Mouse (Mus musculus) lung, embryonic 14.5 days (tissue): ENCODE measurements at regions not wholly inside any gene's neighbourhood (a gene's known extent, or its start where the extent isn't known, plus 50 kb on each side); places are given as distances from the start of the nearest gene placed in this dataset.

Experiments used
- ATAC-seq: fragments of 200-750 bp; cut with Nextera tagmentation; 2 replicates; pipeline ENCODE4 v1.8.0; 2017; ENCODE audit warnings: mild to moderate bottlenecking, moderate TSS enrichment, moderate library complexity; ENCODE audit not compliant: insufficient read depth
- DNase-seq: peaks from one replicate; pipeline ENCODE4 v3.0.0-alpha.2; 2015
- H3K27ac ChIP-seq: fragments of 300-500 bp; sonication (generic); 2 replicates; pipeline ENCODE4 v1.5.1; 2014; ENCODE audit warnings: low read depth, mild to moderate bottlenecking, moderate library complexity
- H3K27me3 ChIP-seq: fragments of 300-500 bp; sonication (generic); 2 replicates; pipeline ENCODE4 v1.6.1; 2014; ENCODE audit warnings: low read length, control low read depth; ENCODE audit not compliant: insufficient read depth
- H3K36me3 ChIP-seq: fragments of 300-500 bp; sonication (generic); 2 replicates; pipeline ENCODE4 v1.6.1; 2014; ENCODE audit warnings: control low read depth; ENCODE audit not compliant: insufficient read depth
- H3K4me1 ChIP-seq: fragments of 300-500 bp; sonication (generic); 2 replicates; pipeline ENCODE4 v1.6.1; 2014; ENCODE audit warnings: antibody characterized with exemption, control low read depth; ENCODE audit not compliant: insufficient read depth
- H3K4me2 ChIP-seq: fragments of 300-500 bp; sonication (generic); 2 replicates; pipeline ENCODE4 v1.6.1; 2014; ENCODE audit warnings: mild to moderate bottlenecking
- H3K4me3 ChIP-seq: fragments of 300-500 bp; sonication (generic); 2 replicates; pipeline ENCODE4 v1.5.1; 2014; ENCODE audit warnings: low read depth, low read length
- H3K9ac ChIP-seq: fragments of 300-500 bp; sonication (generic); 2 replicates; pipeline ENCODE4 v1.6.1; 2014
- H3K9me3 ChIP-seq: fragments of 300-500 bp; sonication (generic); 2 replicates; pipeline ENCODE4 v1.6.1; 2016; ENCODE audit warnings: low read depth, low read length, control low read depth
- CTCF ChIP-seq: IDR thresholded peaks from 2 replicates; pipeline ENCODE4 v1.5.1; 2016; ENCODE audit warnings: antibody characterized with exemption, low read depth
- WGBS: fragments of 180-500 bp; shearing (Covaris S2); extraction: QIAGEN DNeasy Blood & Tissue Kit; methylation state at CpG from one replicate; pipeline ENCODE4 v1.1.7; 2014; 5-methylcytosine and 5-hydroxymethylcytosine counted together

DNA sequence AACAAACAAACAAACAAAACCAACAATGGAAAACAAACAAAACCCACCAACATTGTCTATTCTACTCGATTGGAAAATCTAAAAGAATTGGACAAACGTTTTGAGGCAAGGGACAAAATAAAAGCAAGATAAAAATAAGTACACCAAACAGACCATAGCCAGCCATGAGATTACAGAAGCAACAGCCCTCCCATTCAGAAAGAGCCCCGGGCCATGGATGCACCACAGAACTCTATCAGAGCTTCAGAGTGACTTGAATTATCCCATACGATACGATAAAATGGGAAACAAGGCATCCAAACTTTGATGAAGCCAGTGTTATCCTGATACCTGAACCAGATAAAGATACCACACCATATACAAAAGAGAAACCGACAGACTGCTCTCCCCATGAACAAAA, 68.7 kb downstream of the Npepl1 start:
- Histone ChIP-seq H3K27ac (no peak overlapping the region), H3K9me3 (no peaks in the 10 kb centered on the region), H3K36me3 (no peaks in the 10 kb centered on the region), H3K4me2 (no peak overlapping the region), H3K27me3 (no peaks in the 10 kb centered on the region), H3K4me3 (no peak overlapping the region), H3K4me1 (no peaks in the 10 kb centered on the region), H3K9ac (no peak overlapping the region)
- 79% methylated on average over 6 of the region's 6 CpGs for WGBS
- no peak for TF ChIP-seq CTCF
- no peak for DNase-seq
- ATAC-seq, result no peak

- ATAC-seq (no peak), DNase-seq (no peak)
- Histone ChIP-seq H3K4me2 (no peak overlapping the region), H3K9ac (no peak overlapping the region), H3K27me3 (no peaks in the 10 kb centered on the region), H3K4me1 (no peaks in the 10 kb centered on the region), H3K36me3 (no peaks in the 10 kb centered on the region), H3K9me3 (no peaks in the 10 kb centered on the region), H3K4me3 (no peak overlapping the region), H3K27ac (no peak overlapping the region)
- 57% methylated on average over 5 of the region's 5 CpGs for whole genome bisulfite sequencing
- TF ChIP-seq CTCF, result no peak
Measured at GRCm38 (mm10) chr2:174184797-174185196, 74.6 kb downstream of the Npepl1 start.

DNA sequence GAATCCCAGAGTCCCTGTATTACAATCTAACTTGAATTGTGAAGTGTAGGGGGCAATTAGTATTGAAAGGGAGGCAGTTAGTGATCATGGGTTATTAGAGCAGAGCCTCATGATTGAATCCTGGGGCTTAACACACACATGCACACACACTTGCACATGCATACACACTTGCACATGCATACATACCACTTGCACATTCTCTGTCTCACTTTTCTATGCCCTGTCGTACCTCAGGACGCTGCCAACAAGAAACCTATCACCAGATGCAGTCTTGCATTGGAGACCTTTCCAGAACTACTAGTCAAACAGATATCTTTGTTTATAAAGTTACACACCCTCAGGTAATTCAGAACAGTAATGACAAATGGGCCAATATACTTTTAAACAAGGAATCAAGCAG, 80.9 kb downstream of the Npepl1 start:
- TF ChIP-seq CTCF, result no peak
- DNase-seq, result no peak
- Histone ChIP-seq H3K4me2 (no peak overlapping the region), H3K9me3 (no peaks in the 10 kb centered on the region; the same call in 1 of the 2 replicates), H3K4me3 (no peak overlapping the region), H3K36me3 (no peaks in the 10 kb centered on the region), H3K27ac (no peak overlapping the region), H3K4me1 (no peaks in the 10 kb centered on the region), H3K27me3 (no peaks in the 10 kb centered on the region), H3K9ac (no peak overlapping the region)
- no peak for ATAC-seq
- 93% methylated on average over 2 of the region's 2 CpGs for WGBS

DNA sequence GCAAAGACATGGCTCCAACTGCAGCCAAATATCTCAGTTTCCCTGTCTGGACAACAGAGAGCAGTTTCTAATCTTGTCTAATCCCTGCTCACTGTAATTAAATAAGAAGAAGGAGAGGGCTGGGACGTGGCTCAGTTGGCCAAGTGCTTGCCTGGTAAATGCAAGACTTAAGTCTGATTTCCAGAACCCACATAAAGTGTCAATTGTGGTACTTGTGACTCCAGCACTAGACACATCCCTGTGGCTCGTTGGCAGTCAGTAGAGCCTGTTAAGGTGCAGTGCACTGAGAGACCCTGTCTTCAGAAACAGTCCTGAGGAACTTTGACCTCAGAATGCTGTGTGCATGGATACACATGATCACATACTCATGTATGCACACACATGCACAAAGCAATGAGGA, 81.4 kb downstream of the Npepl1 start:
- Histone ChIP-seq H3K4me3 (no peak overlapping the region), H3K27ac (no peak overlapping the region), H3K36me3 (no peaks in the 10 kb centered on the region), H3K4me1 (no peaks in the 10 kb centered on the region), H3K9ac (no peak overlapping the region), H3K9me3 (no peaks in the 10 kb centered on the region; the same call in 1 of the 2 replicates), H3K4me2 (no peak overlapping the region), H3K27me3 (no peaks in the 10 kb centered on the region)
- TF ChIP-seq CTCF, result no peak
- ATAC-seq (no peak), DNase-seq (no peak)
- 70% methylated on average over 2 of the region's 2 CpGs for WGBS

GRCm38 (mm10) chr2:174192026-174192425, 81.9 kb downstream of the Npepl1 start:
- H3K9ac ChIP-seq, result no peak overlapping the region
- H3K4me3 ChIP-seq, result no peak overlapping the region
- no peak overlapping the region for H3K27ac ChIP-seq
- no peaks in the 10 kb centered on the region for H3K36me3 ChIP-seq
- no peaks in the 10 kb centered on the region for H3K27me3 ChIP-seq
- TF ChIP-seq CTCF, result no peak
- H3K9me3 ChIP-seq, result no peaks in the 10 kb centered on the region; the same call in 1 of the 2 replicates
- DNase-seq (no peak), ATAC-seq (no peak)
- no peaks in the 10 kb centered on the region for H3K4me1 ChIP-seq
- WGBS, result 87% methylated on average over 5 of the region's 5 CpGs
- no peak overlapping the region for H3K4me2 ChIP-seq

DNA sequence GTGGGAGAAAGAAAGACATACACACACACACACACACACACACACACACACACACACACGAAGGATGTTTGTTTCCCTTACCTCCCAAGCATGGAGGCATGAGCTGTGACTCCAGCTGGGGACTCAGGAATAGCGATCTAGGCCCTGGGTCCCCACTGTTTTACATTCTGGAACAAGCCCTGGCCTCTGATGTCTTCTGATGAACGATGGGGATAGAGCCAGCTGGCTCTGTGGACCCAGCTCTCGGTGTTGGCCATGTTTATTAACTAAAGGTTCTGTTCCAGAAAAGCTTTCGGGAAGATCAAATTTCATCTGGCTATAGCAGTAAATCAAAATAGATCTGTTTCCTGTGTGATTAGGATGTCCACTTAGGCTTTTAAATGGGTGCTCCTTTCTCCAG, 83.4 kb downstream of the Npepl1 start:
- no peak overlapping the region for H3K9ac ChIP-seq
- DNase-seq (peak; percentile 13), ATAC-seq (no peak)
- 57% methylated on average over 5 of the region's 5 CpGs for WGBS
- no peak overlapping the region for H3K4me2 ChIP-seq
- H3K36me3 ChIP-seq, result no peaks in the 10 kb centered on the region
- no peaks in the 10 kb centered on the region for H3K4me1 ChIP-seq
- no peaks in the 10 kb centered on the region for H3K27me3 ChIP-seq
- H3K4me3 ChIP-seq, result no peak overlapping the region
- no peak for TF ChIP-seq CTCF
- no peaks in the 10 kb centered on the region; the same call in 1 of the 2 replicates for H3K9me3 ChIP-seq
- no peak overlapping the region for H3K27ac ChIP-seq

DNA sequence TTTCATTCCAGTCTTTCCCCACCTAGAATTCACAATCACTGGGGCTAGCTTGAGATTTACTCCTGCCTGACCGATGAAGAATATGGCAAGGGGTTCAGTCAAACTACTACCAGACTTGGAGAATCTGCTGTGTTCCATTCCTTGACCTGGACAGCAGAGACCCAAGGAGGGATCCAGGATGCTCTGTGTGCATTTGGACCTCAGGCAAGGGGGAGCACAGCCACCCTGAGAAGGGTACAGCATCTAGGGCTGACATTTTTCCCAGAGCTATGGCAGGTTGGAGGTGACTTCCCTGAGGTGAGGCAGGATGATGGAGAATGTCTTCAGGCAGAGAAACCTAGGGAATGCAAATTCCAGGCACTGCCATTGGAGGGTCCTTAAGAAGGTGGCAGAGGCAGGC, 85.5 kb downstream of the Npepl1 start:
- no peaks in the 10 kb centered on the region for H3K27me3 ChIP-seq
- 95% methylated on average over 1 of the region's 1 CpGs for WGBS

DNA sequence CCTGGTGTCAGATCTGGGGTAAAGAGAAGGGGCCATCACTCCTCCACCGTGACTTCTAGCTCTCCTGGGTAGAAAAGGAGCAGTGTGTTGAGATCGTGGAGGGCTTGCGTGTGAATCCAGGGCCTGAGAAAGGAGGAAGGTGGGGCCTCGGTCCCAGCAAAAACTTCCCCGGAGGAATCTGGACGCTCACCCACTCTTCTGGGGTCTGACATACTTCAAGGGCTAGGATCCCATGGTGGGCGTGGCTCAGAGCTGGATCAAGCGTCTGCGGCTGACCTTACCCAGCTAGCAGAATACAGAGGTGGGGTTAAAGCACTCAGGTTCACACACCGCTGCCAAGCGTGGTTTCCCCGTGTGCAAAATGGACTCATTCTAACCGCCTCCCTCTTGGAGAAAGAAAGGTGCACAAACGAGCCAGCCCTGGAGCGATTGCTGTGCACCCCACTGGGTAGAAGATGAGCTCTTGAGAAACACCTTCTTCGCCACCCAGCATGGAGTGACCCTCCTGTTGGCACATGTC, 86.6 kb downstream of the Npepl1 start:
- ATAC-seq (no peak), DNase-seq (no peak)
- H3K27me3 ChIP-seq, result no peaks in the 10 kb centered on the region
- TF ChIP-seq CTCF, result no peak
- H3K36me3 ChIP-seq, result no peaks in the 10 kb centered on the region
- WGBS, result 81% methylated on average over 16 of the region's 16 CpGs
- no peak overlapping the region for H3K4me3 ChIP-seq
- H3K27ac ChIP-seq, result no peak overlapping the region
- H3K4me2 ChIP-seq, result no peak overlapping the region
- H3K9ac ChIP-seq, result no peak overlapping the region
- no peaks in the 10 kb centered on the region for H3K9me3 ChIP-seq
- H3K4me1 ChIP-seq, result no peaks in the 10 kb centered on the region

More for the DNA sequence above, 85.5 kb downstream of the Npepl1 start:
- DNase-seq, result no peak
- H3K4me3 ChIP-seq, result no peak overlapping the region
- H3K4me1 ChIP-seq, result no peaks in the 10 kb centered on the region
- no peak for ATAC-seq
- H3K27ac ChIP-seq, result no peak overlapping the region
- no peaks in the 10 kb centered on the region for H3K36me3 ChIP-seq
- no peaks in the 10 kb centered on the region; the same call in 1 of the 2 replicates for H3K9me3 ChIP-seq
- no peak for TF ChIP-seq CTCF
- no peak overlapping the region for H3K4me2 ChIP-seq
- no peak overlapping the region for H3K9ac ChIP-seq
